Mouse (Mus musculus) neural tube, embryonic 12.5 days (tissue): ENCODE measurements around the gene Slamf7. TPM values are rescaled to one million over a fixed set of nuclear protein-coding genes. Genes with fewer than 3 reads are reported as not detected.
"Not testable (repeated sequence)": the region's sequence is repeated elsewhere in the genome, so short reads cannot be mapped to it uniquely, and the experiment has no call there.

ENCODE experiments used
- ATAC-seq: fragments of 200-750 bp; cut with Nextera tagmentation; 2 replicates; pipeline ENCODE4 v1.8.0; 2017; ENCODE audit warnings: low read depth, mild to moderate bottlenecking, moderate TSS enrichment, moderate library complexity; ENCODE audit not compliant: low FRiP score
- H3K27ac ChIP-seq: fragments of 300-500 bp; sonication (generic); 2 replicates; pipeline ENCODE4 v1.5.1; 2016
- H3K27me3 ChIP-seq: fragments of 300-500 bp; sonication (generic); replicated peaks from 2 replicates; pipeline ENCODE4 v1.6.1; 2016; ENCODE audit warnings: mild to moderate bottlenecking
- H3K36me3 ChIP-seq: fragments of 300-500 bp; sonication (generic); 2 replicates; pipeline ENCODE4 v1.6.1; 2016; ENCODE audit warnings: mild to moderate bottlenecking
- H3K4me1 ChIP-seq: fragments of 300-500 bp; sonication (generic); 2 replicates; pipeline ENCODE4 v1.6.1; 2016
- H3K4me2 ChIP-seq: fragments of 300-500 bp; sonication (generic); replicated peaks from 2 replicates; pipeline ENCODE4 v1.6.1; 2016; ENCODE audit warnings: mild to moderate bottlenecking
- H3K4me3 ChIP-seq: fragments of 300-500 bp; sonication (generic); 2 replicates; pipeline ENCODE4 v1.5.1; 2016
- H3K9ac ChIP-seq: fragments of 300-500 bp; sonication (generic); 2 replicates; pipeline ENCODE4 v1.6.1; 2016; ENCODE audit warnings: mild to moderate bottlenecking
- H3K9me3 ChIP-seq: fragments of 300-500 bp; sonication (generic); 2 replicates; pipeline ENCODE4 v1.6.1; 2016; ENCODE audit warnings: mild to moderate bottlenecking
- WGBS: fragments of 180-500 bp; shearing (Covaris S2); methylation state at CpG from one replicate; pipeline ENCODE4 v1.1.7; 2016; 5-methylcytosine and 5-hydroxymethylcytosine counted together
- polyA plus RNA-seq: library from polyadenylated mRNA; unstranded; fragments of >200 nt; fragmentation: Nextera tagmentation; extraction: Ambion mirVana; gene quantifications from 2 replicates; pipeline ENCODE4 v1.2.1, GENCODE M21; 2016

The Slamf7 gene
- not detected in 2 replicates for polyA plus RNA-seq

GRCm38 (mm10) chr1:171652734-171653133 lies at the start of gene Slamf7:
TSS of gene Slamf7 (minus strand) at chr1:171653035.
- no peak within 1 kb of the TSS for H3K9ac ChIP-seq
- no peaks in the 10 kb centered on the region for H3K4me1 ChIP-seq
- no peak within 1 kb of the TSS for H3K4me2 ChIP-seq
- no peaks in the 10 kb centered on the region for H3K9me3 ChIP-seq
- 86% methylated on average over 5 of the region's 5 CpGs for WGBS
- ATAC-seq: no peak
- H3K36me3 ChIP-seq: no peaks in the 10 kb centered on the region
- no peak within 1 kb of the TSS for H3K4me3 ChIP-seq
- no peaks in the 10 kb centered on the region for H3K27me3 ChIP-seq
- no peak within 1 kb of the TSS for H3K27ac ChIP-seq

DNA sequence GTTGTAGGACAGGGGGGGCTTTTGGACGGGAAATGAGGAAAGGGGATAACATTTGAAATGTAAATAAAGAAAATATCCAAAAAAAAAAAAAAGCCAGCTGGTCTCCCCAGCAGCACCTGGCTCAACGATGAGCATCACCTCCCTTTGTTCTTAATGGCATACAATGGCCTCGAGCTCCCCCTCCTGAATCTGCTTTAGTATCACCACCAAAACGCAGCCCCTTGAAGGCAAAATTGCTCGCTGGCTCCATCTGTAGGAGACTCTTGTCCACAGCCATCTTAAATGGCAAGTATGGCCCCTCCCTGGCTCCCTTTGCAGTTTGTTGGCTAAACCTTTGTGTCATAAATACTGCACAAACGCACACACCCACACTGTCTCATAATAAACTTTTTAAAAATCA lies 46.1 kb upstream of the Slamf7 start:
- no peak overlapping the region for H3K27ac ChIP-seq
- H3K4me3 ChIP-seq: no peak overlapping the region
- H3K4me1 ChIP-seq: no peaks in the 10 kb centered on the region
- H3K9me3 ChIP-seq: no peaks in the 10 kb centered on the region
- no peaks in the 10 kb centered on the region for H3K36me3 ChIP-seq
- no peak for ATAC-seq
- H3K4me2 ChIP-seq: no peak overlapping the region
- no peak overlapping the region for H3K9ac ChIP-seq
- H3K27me3 ChIP-seq: no peaks in the 10 kb centered on the region
- WGBS: 20% methylated on average over 6 of the region's 6 CpGs

- Histone ChIP-seq H3K4me2 (no peak overlapping the region), H3K27ac (no peak overlapping the region), H3K9ac (no peak overlapping the region), H3K4me1 (no peaks in the 10 kb centered on the region), H3K9me3 (no peaks in the 10 kb centered on the region), H3K27me3 (no peaks in the 10 kb centered on the region), H3K36me3 (no peaks in the 10 kb centered on the region), H3K4me3 (no peak overlapping the region)
- ATAC-seq: no peak
- 91% methylated on average over 1 of the region's 1 CpGs for WGBS
These were observed 41.1 kb upstream of the Slamf7 start for GRCm38 (mm10) chr1:171693918-171694317.

- WGBS: 93% methylated on average over 4 of the region's 4 CpGs
- Histone ChIP-seq H3K9me3 (no peaks in the 10 kb centered on the region), H3K4me2 (no peak overlapping the region), H3K4me1 (no peaks in the 10 kb centered on the region), H3K27me3 (no peaks in the 10 kb centered on the region), H3K9ac (no peak overlapping the region), H3K36me3 (no peaks in the 10 kb centered on the region), H3K4me3 (no peak overlapping the region), H3K27ac (no peak overlapping the region)
- ATAC-seq: no peak
These were observed 34.5 kb upstream of the Slamf7 start for GRCm38 (mm10) chr1:171687320-171687719.

DNA sequence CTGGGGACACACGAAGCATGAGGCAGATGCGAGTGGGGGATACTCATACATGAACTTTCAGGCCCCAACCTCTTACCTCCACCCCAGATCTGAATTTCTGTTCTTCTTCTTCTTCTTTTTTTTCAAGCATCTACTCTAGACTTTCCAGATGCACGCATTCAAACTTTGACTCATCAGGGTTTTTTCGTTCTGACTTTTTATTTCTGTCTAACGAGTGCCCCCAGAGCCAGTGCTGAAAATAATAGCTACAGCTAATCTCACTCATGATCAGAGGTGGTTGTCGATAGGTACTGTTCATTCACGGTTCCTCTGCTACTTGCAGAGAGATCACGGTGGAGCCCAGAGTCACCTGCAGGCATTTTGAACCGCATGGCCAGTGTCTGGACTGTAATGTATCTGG lies 32.1 kb upstream of the Slamf7 start:
- Histone ChIP-seq H3K36me3 (no peaks in the 10 kb centered on the region), H3K4me2 (no peak overlapping the region), H3K9ac (no peak overlapping the region), H3K4me1 (no peaks in the 10 kb centered on the region), H3K4me3 (no peak overlapping the region), H3K27ac (no peak overlapping the region), H3K9me3 (no peaks in the 10 kb centered on the region), H3K27me3 (no peaks in the 10 kb centered on the region)
- 93% methylated on average over 9 of the region's 9 CpGs for WGBS
- no peak for ATAC-seq

GRCm38 (mm10) chr1:171681531-171682299 lies 28.9 kb upstream of the Slamf7 start, which contains the start of gene Cd48:
TSS of gene Cd48 (plus strand) at chr1:171682009.
- no peaks in the 10 kb centered on the region for H3K27me3 ChIP-seq
- no peaks in the 10 kb centered on the region for H3K9me3 ChIP-seq
- WGBS: 91% methylated on average over 14 of the region's 14 CpGs
- H3K9ac ChIP-seq: no peak within 1 kb of the TSS
- no peak for ATAC-seq
- no peak within 1 kb of the TSS for H3K4me3 ChIP-seq
- H3K4me2 ChIP-seq: no peak within 1 kb of the TSS
- no peak within 1 kb of the TSS for H3K27ac ChIP-seq
- H3K36me3 ChIP-seq: no peaks in the 10 kb centered on the region
- H3K4me1 ChIP-seq: no peaks in the 10 kb centered on the region

- Histone ChIP-seq H3K9me3 (no peaks in the 10 kb centered on the region), H3K27ac (no peak overlapping the region), H3K4me2 (no peak overlapping the region), H3K36me3 (no peaks in the 10 kb centered on the region), H3K27me3 (no peaks in the 10 kb centered on the region), H3K4me1 (no peaks in the 10 kb centered on the region), H3K4me3 (no peak overlapping the region), H3K9ac (no peak overlapping the region)
- ATAC-seq: no peak
- WGBS: 87% methylated on average over 7 of the region's 7 CpGs
These were observed 28.2 kb upstream of the Slamf7 start for GRCm38 (mm10) chr1:171681009-171681408.

DNA sequence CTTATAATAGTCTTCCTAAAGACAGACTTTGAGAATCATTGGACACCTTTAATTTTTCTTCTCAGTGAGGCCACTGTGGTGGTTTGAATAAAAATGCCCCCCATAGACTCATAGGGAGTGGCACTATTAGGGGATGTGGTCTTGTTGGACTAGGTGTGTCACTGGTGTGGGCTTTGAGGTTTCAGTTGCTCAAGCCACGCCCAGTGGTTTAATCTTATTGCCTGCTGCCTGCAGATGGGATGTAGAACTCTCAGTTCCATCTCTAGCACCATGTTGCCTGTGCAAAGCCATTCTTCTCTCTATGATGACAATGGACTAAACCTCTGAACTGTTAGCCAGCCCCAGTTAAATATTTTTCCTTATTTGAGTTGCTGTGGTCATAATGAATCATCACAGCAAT lies 24.9 kb upstream of the Slamf7 start:
- ATAC-seq: no peak
- Histone ChIP-seq H3K36me3 (no peaks in the 10 kb centered on the region), H3K9me3 (no peaks in the 10 kb centered on the region), H3K4me2 (no peak overlapping the region), H3K27ac (no peak overlapping the region), H3K9ac (no peak overlapping the region), H3K4me1 (no peaks in the 10 kb centered on the region), H3K27me3 (no peaks in the 10 kb centered on the region), H3K4me3 (no peak overlapping the region)
- 70% methylated on average over 1 of the region's 1 CpGs for WGBS

- no peak for ATAC-seq
- 70% methylated on average over 1 of the region's 1 CpGs for WGBS
- Histone ChIP-seq H3K36me3 (no peaks in the 10 kb centered on the region), H3K4me1 (no peaks in the 10 kb centered on the region), H3K4me3 (no peak overlapping the region), H3K9ac (no peak overlapping the region), H3K9me3 (no peaks in the 10 kb centered on the region), H3K27ac (no peak overlapping the region), H3K27me3 (no peaks in the 10 kb centered on the region), H3K4me2 (no peak overlapping the region)
These were observed 21.6 kb upstream of the Slamf7 start for GRCm38 (mm10) chr1:171674467-171674866.

- Histone ChIP-seq H3K9ac (no peak overlapping the region), H3K36me3 (no peaks in the 10 kb centered on the region), H3K4me1 (no peaks in the 10 kb centered on the region), H3K4me3 (no peak overlapping the region), H3K4me2 (no peak overlapping the region), H3K27ac (no peak overlapping the region), H3K9me3 (no peaks in the 10 kb centered on the region), H3K27me3 (no peaks in the 10 kb centered on the region)
- 74% methylated on average over 5 of the region's 5 CpGs for WGBS
- ATAC-seq: no peak
These were observed 20.1 kb upstream of the Slamf7 start for GRCm38 (mm10) chr1:171672854-171673475.

- WGBS: 83% methylated on average over 2 of the region's 2 CpGs
- not testable (repeated sequence) for H3K9ac ChIP-seq, ATAC-seq
These were observed 19.6 kb upstream of the Slamf7 start for GRCm38 (mm10) chr1:171672451-171672850.

GRCm38 (mm10) chr1:171667160-171667559 lies 14.3 kb upstream of the Slamf7 start:
- Histone ChIP-seq H3K9me3 (no peaks in the 10 kb centered on the region), H3K27me3 (no peaks in the 10 kb centered on the region), H3K4me3 (no peak overlapping the region), H3K27ac (no peak overlapping the region), H3K36me3 (no peaks in the 10 kb centered on the region), H3K4me1 (no peaks in the 10 kb centered on the region), H3K9ac (no peak overlapping the region), H3K4me2 (no peak overlapping the region)
- ATAC-seq: no peak
- WGBS: 73% methylated on average over 1 of the region's 1 CpGs

More at GRCm38 (mm10) chr1:171672451-171672850, 19.6 kb upstream of the Slamf7 start:
- not testable (repeated sequence) for H3K4me1 ChIP-seq, H3K27me3 ChIP-seq, H3K4me3 ChIP-seq, H3K27ac ChIP-seq, H3K36me3 ChIP-seq, H3K4me2 ChIP-seq, H3K9me3 ChIP-seq

- Histone ChIP-seq H3K4me2 (no peak overlapping the region), H3K27me3 (no peaks in the 10 kb centered on the region), H3K4me3 (no peak overlapping the region), H3K9ac (no peak overlapping the region), H3K36me3 (no peaks in the 10 kb centered on the region), H3K4me1 (no peaks in the 10 kb centered on the region), H3K27ac (no peak overlapping the region), H3K9me3 (no peaks in the 10 kb centered on the region)
- WGBS: 91% methylated on average over 6 of the region's 6 CpGs
- ATAC-seq: no peak
These were observed 13.5 kb upstream of the Slamf7 start for GRCm38 (mm10) chr1:171666350-171666749.
